Mouse (Mus musculus): ENCODE results near the gene Ptgdr2. TPM values are rescaled to one million over a fixed set of nuclear protein-coding genes. Genes with fewer than 3 reads are reported as not detected.

Ptgdr2 gene
- polyA plus RNA-seq, 1 experiment from 2014 or later, result not detected

GRCm38 (mm10) chr19:10983146-10983545 is 46.2 kb downstream of the Ptgdr2 start:
- H3K27me3 ChIP-seq (ENCODE audit: insufficient read depth, low read length), result no peaks in the 10 kb centered on the region
- H3K27ac ChIP-seq (ENCODE audit: low read depth), result no peak overlapping the region
- H3K4me2 ChIP-seq (ENCODE audit: low read depth, low read length), result 0 out of 2 replicates have a peak overlapping the region, but pooled peaks have one; percentile 23
- DNase-seq (peak; percentile 47), ATAC-seq (no peak)
- H3K9me3 ChIP-seq (ENCODE audit: low read length), result no peaks in the 10 kb centered on the region
- H3K4me3 ChIP-seq (ENCODE audit: low read depth, low read length), result no peak overlapping the region
- 27% methylated on average over 14 of the region's 14 CpGs for WGBS (ENCODE audit: insufficient replicate concordance)
- H3K36me3 ChIP-seq (replicated peaks; ENCODE audit: insufficient read depth, low read length), result no peaks in the 10 kb centered on the region
- H3K9ac ChIP-seq (replicated peaks), result no peak overlapping the region
- peaks cover 10% of the 10 kb centered on the region for H3K4me1 ChIP-seq (ENCODE audit: insufficient read depth)
- TF ChIP-seq EP300 (IDR thresholded peaks at IDR 0.05; ENCODE audit: low read depth) (no peak), CTCF (IDR thresholded peaks at IDR 0.05; ENCODE audit: low read depth) (peak; percentile 72)

DNA sequence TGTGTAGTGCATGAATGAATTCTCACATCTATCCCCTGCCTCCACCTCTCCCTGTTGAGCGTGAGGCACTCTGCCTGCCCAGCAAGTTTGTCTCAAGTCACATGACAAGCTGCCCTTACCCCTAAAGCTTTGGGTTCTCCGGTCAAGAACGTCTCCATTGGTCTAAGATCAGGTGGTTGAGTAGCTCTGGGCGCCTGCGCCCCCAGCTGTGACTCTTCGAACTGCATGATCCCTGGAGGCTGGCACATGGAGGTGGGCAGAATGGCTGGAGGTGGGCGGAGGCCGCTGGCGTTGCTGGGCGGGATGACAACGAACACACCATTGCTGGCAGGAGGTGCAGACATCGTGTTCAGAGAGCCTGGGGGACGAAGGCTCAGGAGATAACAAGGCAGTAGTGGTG is 47.6 kb downstream of the Ptgdr2 start:
- ATAC-seq (no peak), DNase-seq (no peak)
- Histone ChIP-seq H3K4me2 (ENCODE audit: low read depth, low read length) (no peak overlapping the region), H3K27me3 (ENCODE audit: insufficient read depth, low read length) (no peaks in the 10 kb centered on the region), H3K27ac (ENCODE audit: low read depth) (no peak overlapping the region), H3K9ac (replicated peaks) (no peak overlapping the region), H3K4me3 (ENCODE audit: low read depth, low read length) (no peak overlapping the region), H3K36me3 (replicated peaks; ENCODE audit: insufficient read depth, low read length) (no peaks in the 10 kb centered on the region), H3K9me3 (ENCODE audit: low read length) (no peaks in the 10 kb centered on the region), H3K4me1 (ENCODE audit: insufficient read depth) (peaks cover 8% of the 10 kb centered on the region)
- WGBS (ENCODE audit: insufficient replicate concordance), result 75% methylated on average over 13 of the region's 13 CpGs
- TF ChIP-seq EP300 (IDR thresholded peaks at IDR 0.05; ENCODE audit: low read depth) (no peak), CTCF (IDR thresholded peaks at IDR 0.05; ENCODE audit: low read depth) (peak; percentile 9; the same call in 1 of the 2 replicates)

- no peak overlapping the region for H3K27ac ChIP-seq (ENCODE audit: low read depth)
- 86% methylated on average over 4 of the region's 4 CpGs for WGBS (ENCODE audit: insufficient replicate concordance)
- no peak for TF ChIP-seq EP300 (IDR thresholded peaks at IDR 0.05; ENCODE audit: low read depth)
- TF ChIP-seq CTCF (IDR thresholded peaks at IDR 0.05; ENCODE audit: low read depth), result no peak
- no peaks in the 10 kb centered on the region for H3K36me3 ChIP-seq (replicated peaks; ENCODE audit: insufficient read depth, low read length)
- no peaks in the 10 kb centered on the region for H3K9me3 ChIP-seq (ENCODE audit: low read length)
- no peak overlapping the region for H3K4me2 ChIP-seq (ENCODE audit: low read depth, low read length)
- H3K4me1 ChIP-seq (ENCODE audit: insufficient read depth), result no peaks in the 10 kb centered on the region
- no peaks in the 10 kb centered on the region for H3K27me3 ChIP-seq (ENCODE audit: insufficient read depth, low read length)
- ATAC-seq, result no peak
- no peak overlapping the region for H3K9ac ChIP-seq (replicated peaks)
- H3K4me3 ChIP-seq (ENCODE audit: low read depth, low read length), result no peak overlapping the region
- DNase-seq, result no peak
These were observed 48.9 kb downstream of the Ptgdr2 start for GRCm38 (mm10) chr19:10985889-10986288.

- no peaks in the 10 kb centered on the region for H3K36me3 ChIP-seq (replicated peaks; ENCODE audit: insufficient read depth, low read length)
- 64% methylated on average over 1 of the region's 1 CpGs for WGBS (ENCODE audit: insufficient replicate concordance)
- ATAC-seq, result no peak
These were observed 51.6 kb downstream of the Ptgdr2 start for GRCm38 (mm10) chr19:10988563-10988962.

GRCm38 (mm10) chr19:10990751-10991150 is 53.8 kb downstream of the Ptgdr2 start:
- H3K9ac ChIP-seq (replicated peaks), result no peak overlapping the region
- WGBS (ENCODE audit: insufficient replicate concordance), result 60% methylated on average over 1 of the region's 1 CpGs
- no peaks in the 10 kb centered on the region for H3K36me3 ChIP-seq (replicated peaks; ENCODE audit: insufficient read depth, low read length)
- H3K4me2 ChIP-seq (ENCODE audit: low read depth, low read length), result no peak overlapping the region
- TF ChIP-seq CTCF (IDR thresholded peaks at IDR 0.05; ENCODE audit: low read depth), result no peak
- TF ChIP-seq EP300 (IDR thresholded peaks at IDR 0.05; ENCODE audit: low read depth), result no peak
- H3K4me3 ChIP-seq (ENCODE audit: low read depth, low read length), result no peak overlapping the region
- H3K9me3 ChIP-seq (ENCODE audit: low read length), result no peaks in the 10 kb centered on the region
- no peaks in the 10 kb centered on the region for H3K27me3 ChIP-seq (ENCODE audit: insufficient read depth, low read length)
- no peak overlapping the region for H3K27ac ChIP-seq (ENCODE audit: low read depth)
- ATAC-seq (no peak), DNase-seq (no peak)
- no peaks in the 10 kb centered on the region for H3K4me1 ChIP-seq (ENCODE audit: insufficient read depth)

More at GRCm38 (mm10) chr19:10988563-10988962, 51.6 kb downstream of the Ptgdr2 start:
- TF ChIP-seq EP300 (IDR thresholded peaks at IDR 0.05; ENCODE audit: low read depth), result no peak
- TF ChIP-seq CTCF (IDR thresholded peaks at IDR 0.05; ENCODE audit: low read depth), result no peak
- H3K4me1 ChIP-seq (ENCODE audit: insufficient read depth), result no peaks in the 10 kb centered on the region
- no peaks in the 10 kb centered on the region for H3K9me3 ChIP-seq (ENCODE audit: low read length)
- no peaks in the 10 kb centered on the region for H3K27me3 ChIP-seq (ENCODE audit: insufficient read depth, low read length)
- H3K4me3 ChIP-seq (ENCODE audit: low read depth, low read length), result no peak overlapping the region
- H3K27ac ChIP-seq (ENCODE audit: low read depth), result no peak overlapping the region
- no peak for DNase-seq
- H3K9ac ChIP-seq (replicated peaks), result no peak overlapping the region
- no peak overlapping the region for H3K4me2 ChIP-seq (ENCODE audit: low read depth, low read length)

DNA sequence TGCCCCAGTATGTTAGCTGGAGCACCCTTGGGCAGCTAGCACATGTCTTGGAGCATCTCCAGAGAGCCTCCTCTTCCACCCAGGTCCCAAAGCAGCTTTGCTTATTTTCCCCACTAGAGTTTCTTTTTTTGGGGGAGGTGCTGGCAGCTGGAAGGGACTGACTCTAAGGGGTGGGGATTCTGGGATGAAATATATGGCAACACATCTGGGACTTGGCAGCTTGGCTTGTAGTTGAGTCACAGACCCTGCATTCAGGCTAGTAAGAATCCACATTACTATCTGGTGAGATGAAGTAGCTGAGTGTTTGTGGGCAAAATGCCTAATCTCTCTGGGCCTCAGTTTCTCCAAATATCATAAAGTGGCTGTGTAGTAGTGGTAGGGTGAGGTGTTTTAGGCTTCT is 55.0 kb downstream of the Ptgdr2 start:
- no peak for ATAC-seq
- no peak for TF ChIP-seq CTCF (IDR thresholded peaks at IDR 0.05; ENCODE audit: low read depth)
- no peak for TF ChIP-seq EP300 (IDR thresholded peaks at IDR 0.05; ENCODE audit: low read depth)
- H3K4me1 ChIP-seq (ENCODE audit: insufficient read depth), result no peaks in the 10 kb centered on the region
- no peaks in the 10 kb centered on the region for H3K9me3 ChIP-seq (ENCODE audit: low read length)
- no peak overlapping the region for H3K9ac ChIP-seq (replicated peaks)
- H3K36me3 ChIP-seq (replicated peaks; ENCODE audit: insufficient read depth, low read length), result no peaks in the 10 kb centered on the region
- H3K27ac ChIP-seq (ENCODE audit: low read depth), result no peak overlapping the region
- no peaks in the 10 kb centered on the region for H3K27me3 ChIP-seq (ENCODE audit: insufficient read depth, low read length)
- no peak overlapping the region for H3K4me3 ChIP-seq (ENCODE audit: low read depth, low read length)
- DNase-seq, result no peak
- H3K4me2 ChIP-seq (ENCODE audit: low read depth, low read length), result no peak overlapping the region

Other genes starting within 250 kb of the Ptgdr2 start
- gene Vps37c, start 248.4 kb upstream of the Ptgdr2 start, polyA plus RNA-seq (2015; fragmentation: Nextera tagmentation; extraction: Ambion mirVana), result 8.2 and 9.4 TPM in 2 replicates
- gene Cd5, start 198.2 kb upstream of the Ptgdr2 start, polyA plus RNA-seq (2015; fragmentation: Nextera tagmentation; extraction: Ambion mirVana), result 0.16 and 0.17 TPM in 2 replicates
- 0.11 TPM in 1 of 2 replicates, not detected in the other for gene Cd6, start 107.1 kb upstream of the Ptgdr2 start, polyA plus RNA-seq (2015; fragmentation: Nextera tagmentation; extraction: Ambion mirVana)
- gene Slc15a3, start 97.4 kb upstream of the Ptgdr2 start, polyA plus RNA-seq (2015; fragmentation: Nextera tagmentation; extraction: Ambion mirVana), result 4.2 and 4.4 TPM in 2 replicates
- 2.0 and 2.1 TPM in 2 replicates for gene Tmem132a, start 67.2 kb upstream of the Ptgdr2 start, polyA plus RNA-seq (2015; fragmentation: Nextera tagmentation; extraction: Ambion mirVana)
- 12.8 and 13.2 TPM in 2 replicates for gene Tmem109, start 55.2 kb upstream of the Ptgdr2 start, polyA plus RNA-seq (2015; fragmentation: Nextera tagmentation; extraction: Ambion mirVana)
- 10.2 and 12.7 TPM in 2 replicates for gene Prpf19, start 41.9 kb upstream of the Ptgdr2 start, polyA plus RNA-seq (2015; fragmentation: Nextera tagmentation; extraction: Ambion mirVana)
- gene Zp1, start 16.5 kb upstream of the Ptgdr2 start, polyA plus RNA-seq (2015; fragmentation: Nextera tagmentation; extraction: Ambion mirVana), result not detected in 2 replicates
- gene Ccdc86, start 12.1 kb downstream of the Ptgdr2 start, polyA plus RNA-seq (2015; fragmentation: Nextera tagmentation; extraction: Ambion mirVana), result 11.6 and 12.4 TPM in 2 replicates
- not detected in 2 replicates for gene Ms4a10, start 37.5 kb downstream of the Ptgdr2 start, polyA plus RNA-seq (2015; fragmentation: Nextera tagmentation; extraction: Ambion mirVana)
- not detected in 2 replicates for gene Ms4a15, start 56.1 kb downstream of the Ptgdr2 start, polyA plus RNA-seq (2015; fragmentation: Nextera tagmentation; extraction: Ambion mirVana)
- gene Ms4a18, start 80.9 kb downstream of the Ptgdr2 start, polyA plus RNA-seq (2015; fragmentation: Nextera tagmentation; extraction: Ambion mirVana), result not detected in 2 replicates
- 0.13 and 0.26 TPM in 2 replicates for gene Ms4a8a, start 143.9 kb downstream of the Ptgdr2 start, polyA plus RNA-seq (2015; fragmentation: Nextera tagmentation; extraction: Ambion mirVana)
- gene 1700017D01Rik, start 193.7 kb downstream of the Ptgdr2 start, polyA plus RNA-seq (2015; fragmentation: Nextera tagmentation; extraction: Ambion mirVana), result not detected in 2 replicates
- gene 1700025F22Rik, start 228.2 kb downstream of the Ptgdr2 start, polyA plus RNA-seq (2015; fragmentation: Nextera tagmentation; extraction: Ambion mirVana), result not detected in 2 replicates

Data from liver, postnatal 0 days (tissue).